In genomic region chr5:67608674-67609519, GRCm38 (mm10) we compare ENCODE assay signal across 8 mouse cellular contexts. TPM values are rescaled to one million over a fixed set of nuclear protein-coding genes. Genes with fewer than 3 reads are reported as not detected.
DNase-seq lines count a peak whose midpoint lies in the region; ATAC-seq and TF ChIP-seq lines count a peak whose summit lies in the region.

No protein-coding gene starts in this region.

- H3K4me1 ChIP-seq in heart, embryonic 13.5 days, result peaks cover 19% of the 10 kb centered on the region
- no peaks in the 10 kb centered on the region for H3K4me1 ChIP-seq in bone marrow macrophage, adult 2 months (ENCODE audit: control insufficient read depth, insufficient read depth, low read length)
- H3K4me1 ChIP-seq in hindbrain, embryonic 11.5 days (replicated peaks; ENCODE audit: control insufficient read depth, insufficient read depth, low read length), result 0 out of 2 replicates have a peak, but pooled peaks cover 2% of the 10 kb centered on the region
- H3K4me1 ChIP-seq in midbrain, embryonic 10.5 days, result peaks cover 36% of the 10 kb centered on the region

- peak overlapping the region; percentile 96 for H3K4me2 ChIP-seq in heart, embryonic 13.5 days
- peak overlapping the region; percentile 88 for H3K4me2 ChIP-seq in hindbrain, embryonic 11.5 days (replicated peaks; ENCODE audit: low read depth, low read length)

- no peak overlapping the region for H3K27ac ChIP-seq in heart, embryonic 13.5 days (replicated peaks)
- no peak overlapping the region for H3K27ac ChIP-seq in bone marrow macrophage, adult 2 months (ENCODE audit: insufficient read depth, low read depth, low read length)
- no peak overlapping the region for H3K27ac ChIP-seq in hindbrain, embryonic 11.5 days (ENCODE audit: low read depth, low read length)
- peak overlapping the region; percentile 88 for H3K27ac ChIP-seq in midbrain, embryonic 10.5 days (replicated peaks)

- no peak for TF ChIP-seq CTCF in bone marrow macrophage, adult 2 months (IDR thresholded peaks at IDR 0.05; ENCODE audit: low read depth, low read length)

- TF ChIP-seq POLR2A in bone marrow macrophage, adult 2 months (IDR thresholded peaks at IDR 0.05; ENCODE audit: borderline replicate concordance, low read depth, low read length), result no peak

- peak overlapping the region; percentile 76 for H3K9ac ChIP-seq in heart, embryonic 13.5 days
- peak overlapping the region; percentile 50 for H3K9ac ChIP-seq in hindbrain, embryonic 11.5 days (ENCODE audit: low read depth, low read length)

- no peaks in the 10 kb centered on the region for H3K36me3 ChIP-seq in heart, embryonic 13.5 days
- H3K36me3 ChIP-seq in hindbrain, embryonic 11.5 days (ENCODE audit: control insufficient read depth, insufficient read depth, low read length), result no peaks in the 10 kb centered on the region
- H3K36me3 ChIP-seq in midbrain, embryonic 10.5 days, result peaks cover 8% of the 10 kb centered on the region

- no peaks in the 10 kb centered on the region for H3K9me3 ChIP-seq in heart, embryonic 13.5 days
- H3K9me3 ChIP-seq in hindbrain, embryonic 11.5 days (ENCODE audit: control insufficient read depth, low read length), result no peaks in the 10 kb centered on the region
- H3K9me3 ChIP-seq in midbrain, embryonic 10.5 days (replicated peaks), result no peaks in the 10 kb centered on the region

- ATAC-seq in heart, embryonic 13.5 days (ENCODE audit: extremely low read depth, insufficient number of reproducible peaks, low FRiP score, low TSS enrichment), result no peak
- peak; percentile 2; the same call in 1 of the 2 replicates for ATAC-seq in hindbrain, embryonic 11.5 days (ENCODE audit: low FRiP score)
- ATAC-seq in monocyte, adult 5-6 weeks (replicated peaks; ENCODE audit: insufficient number of reproducible peaks, low FRiP score, low TSS enrichment, poor library complexity, severe bottlenecking), result no peak

- H3K27me3 ChIP-seq in heart, embryonic 13.5 days (replicated peaks), result peaks cover 87% of the 10 kb centered on the region
- peaks cover 36% of the 10 kb centered on the region for H3K27me3 ChIP-seq in hindbrain, embryonic 11.5 days (ENCODE audit: control insufficient read depth, insufficient read depth, low read length)
- H3K27me3 ChIP-seq in midbrain, embryonic 10.5 days (ENCODE audit: low read depth, poor library complexity, severe bottlenecking), result peaks cover 100% of the 10 kb centered on the region

- WGBS in heart, embryonic 13.5 days, result 7% methylated on average over 31 of the region's 31 CpGs
- 1% methylated on average over 31 of the region's 31 CpGs for WGBS in hindbrain, embryonic 11.5 days
- 2% methylated on average over 31 of the region's 31 CpGs for whole genome bisulfite sequencing in midbrain, embryonic 10.5 days

- peak overlapping the region; percentile 65 for H3K4me3 ChIP-seq in heart, embryonic 13.5 days
- peak overlapping the region; percentile 63 for H3K4me3 ChIP-seq in bone marrow macrophage, adult 2 months (ENCODE audit: insufficient read depth, low read length)
- H3K4me3 ChIP-seq in hindbrain, embryonic 11.5 days (ENCODE audit: low read depth, low read length), result peak overlapping the region; percentile 54
- peak overlapping the region; percentile 66 for H3K4me3 ChIP-seq in midbrain, embryonic 10.5 days

- no peak for DNase-seq in heart, adult 18-20 months
- DNase-seq in hindbrain, embryonic 11.5 days (ENCODE audit: low spot score), result no peak
- peak; percentile 25 for DNase-seq in midbrain, embryonic 10.5 days (ENCODE audit: low spot score)
- DNase-seq in Muller cell, postnatal 12 days (ENCODE audit: inconsistent ontology term), result no peak
- DNase-seq in lung, postnatal 4 days, result no peak

RNA-seq across cellular contexts. Expression of gene Shisa3, which starts 1.2 kb away (rescaled TPM):
- polyA plus RNA-seq in heart, embryonic 13.5 days (2015; fragmentation: Nextera tagmentation; extraction: Ambion mirVana), result 2.9 and 3.9 TPM in 2 replicates
- 1 to 10 TPM; 1.3 to 1.5 TPM for total RNA-seq in heart, adult 18-20 months (2021)
- polyA plus RNA-seq in bone marrow macrophage, adult 2 months (2012; ENCODE audit: insufficient read depth, insufficient read length, missing spikeins), result not detected in 2 replicates
- 3.3 and 5.1 TPM in 2 replicates for polyA plus RNA-seq in hindbrain, embryonic 11.5 days (2014; fragmentation: Nextera tagmentation; extraction: Ambion mirVana)
- 16.2 and 30.1 TPM in 2 replicates for polyA plus RNA-seq in midbrain, embryonic 10.5 days (2016; fragmentation: Nextera tagmentation; extraction: Ambion mirVana)
- not detected in 3 replicates for total RNA-seq in monocyte, adult 5-6 weeks (2017)
